Mouse (Mus musculus) left cerebral cortex, postnatal 25 days (tissue): ENCODE measurements at regions not wholly inside any gene's neighbourhood (a gene's known extent, or its start where the extent isn't known, plus 50 kb on each side); places are given as distances from the start of the nearest gene placed in this dataset.
A peak's percentile ranks its signal among the peaks of the same experiment; 100 is the strongest.

Experiments
- DNase-seq, 2 experiments: peaks; one replicate each; pipeline ENCODE4 v3.0.0; 2022; ENCODE audit warnings: low spot score in 2 of 2, mixed read lengths in 1 of 2
- intact Hi-C: fragments of 180-260 bp; cut with DNase I; formaldehyde crosslinking; loops from one replicate; pipeline ENCODE4 v1.15.1; 2025

DNA sequence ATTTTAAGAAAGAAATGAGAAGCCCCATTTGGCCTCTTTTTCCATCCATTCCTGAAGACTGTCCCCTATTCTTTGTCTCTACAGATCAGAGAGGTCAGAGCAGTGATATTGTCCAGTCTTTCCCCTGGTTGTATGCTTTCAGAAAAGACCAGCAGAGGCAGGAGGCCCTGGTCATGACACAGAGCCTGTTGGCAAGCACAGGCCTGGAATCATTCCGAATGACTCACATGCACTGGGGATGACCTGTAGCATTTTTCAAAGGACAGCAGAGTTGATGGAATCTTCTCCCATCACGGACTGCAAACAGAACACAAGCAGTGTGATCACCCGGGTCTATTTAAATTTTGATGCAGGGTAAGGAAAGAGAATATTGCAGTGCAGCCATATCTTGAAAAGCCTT lies 50.2 kb upstream of the Nxt1 start:
- DNase-seq = no peak
- intact Hi-C loops = no loop called here

DNA sequence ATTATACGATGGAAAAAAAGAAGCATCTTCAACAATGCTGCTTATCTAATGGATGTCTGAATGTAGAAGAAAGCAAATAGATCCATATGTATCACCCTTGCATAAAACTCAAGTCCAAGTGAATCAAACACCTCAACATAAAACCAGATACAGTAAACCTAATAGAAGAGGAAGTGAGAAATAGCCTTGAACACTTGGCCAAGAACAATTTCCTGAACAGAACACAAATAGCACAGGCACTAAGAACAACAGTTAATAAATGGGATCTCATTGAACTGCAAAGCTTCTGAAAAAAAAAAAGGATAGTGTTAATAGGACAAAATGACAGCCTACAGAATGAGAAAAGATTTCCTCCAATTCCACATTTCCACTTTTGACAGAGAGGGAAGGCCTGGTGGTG lies 60.5 kb upstream of the Nxt1 start:
- DNase-seq = no peak
- intact Hi-C loops = no loop called here

DNA sequence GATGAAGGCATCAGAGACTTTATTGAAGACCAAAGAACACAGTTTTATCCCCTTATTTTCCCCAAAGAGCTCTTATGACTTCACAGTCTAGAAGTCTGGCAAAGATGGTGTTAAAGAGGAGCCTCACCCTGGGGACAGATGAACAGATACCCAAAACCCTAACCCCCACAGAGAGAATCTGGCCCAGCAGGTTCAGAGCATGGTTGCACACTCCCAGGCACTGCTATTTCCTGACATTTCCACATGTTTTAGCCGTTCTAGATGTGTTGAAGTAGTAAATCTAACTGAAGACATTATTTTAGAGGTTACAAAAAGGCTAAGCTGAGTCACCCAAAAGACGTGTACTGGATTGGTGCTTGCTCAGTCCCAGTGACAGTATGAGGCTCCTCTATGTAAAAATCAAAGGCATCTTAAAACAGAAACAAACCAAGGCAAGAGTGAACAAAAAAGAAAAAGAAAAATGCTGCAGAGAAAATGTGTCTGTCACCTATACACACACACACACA lies 66.9 kb upstream of the Nxt1 start:
- DNase-seq = no peak
- intact Hi-C loops = no loop called here

DNA sequence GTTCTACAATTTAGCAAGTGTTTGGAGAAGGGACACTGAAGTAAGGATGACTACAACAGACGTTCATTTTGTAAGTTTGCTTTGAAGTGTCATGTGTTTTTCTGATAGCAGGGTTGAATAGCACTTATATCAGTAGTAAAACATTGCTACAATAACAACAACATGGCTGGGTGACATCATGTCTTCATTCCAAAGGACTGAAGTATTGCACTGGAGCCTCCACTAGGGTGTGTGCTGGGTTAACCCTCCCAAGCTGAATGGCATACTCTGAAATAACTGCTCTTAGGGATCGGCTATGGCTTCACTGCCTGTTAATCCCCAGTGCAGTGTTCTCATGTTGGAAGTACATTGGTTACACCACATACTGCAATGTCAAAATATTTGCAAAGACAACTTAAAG lies 68.5 kb upstream of the Nxt1 start:
- intact Hi-C loops = no loop called here
- no peak for DNase-seq

DNA sequence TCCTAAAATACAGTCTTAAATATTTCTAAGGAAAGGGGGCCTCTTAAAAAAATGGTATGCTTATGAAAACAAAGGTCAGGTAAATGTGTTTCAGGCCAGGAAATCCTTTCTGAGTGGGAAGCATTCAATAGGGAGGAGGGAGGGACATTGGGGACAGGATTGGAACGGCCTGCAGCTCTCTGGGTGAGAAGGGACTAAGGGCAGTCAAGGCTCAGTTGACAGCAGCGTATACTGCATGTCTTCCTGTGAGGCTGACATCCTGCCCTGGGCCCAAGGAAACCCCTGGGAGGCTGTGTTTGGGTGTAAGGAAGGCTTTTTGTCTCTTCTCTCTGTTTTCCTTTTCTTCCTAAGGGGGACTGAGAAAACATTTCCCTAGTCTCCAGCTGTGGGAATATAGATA lies 69.1 kb upstream of the Nxt1 start:
- intact Hi-C loops = no loop called here

DNA sequence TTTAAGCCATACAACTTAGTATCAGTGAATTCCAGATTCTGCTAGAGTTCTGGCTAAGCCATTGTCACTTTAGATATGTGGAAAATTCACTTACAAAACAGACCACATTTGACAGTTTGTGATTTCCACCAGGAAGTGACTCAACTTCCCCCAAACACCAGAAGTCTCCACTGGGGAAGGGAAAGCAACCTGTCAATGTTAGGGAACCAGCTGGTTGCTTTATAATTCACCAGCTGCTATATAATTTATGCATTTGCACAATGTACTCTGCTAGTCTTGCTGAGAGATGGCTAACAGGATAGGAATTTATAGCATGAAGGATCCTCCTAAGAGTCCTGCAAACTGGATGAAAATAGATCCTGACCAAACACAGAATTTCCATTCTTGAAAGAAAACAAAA lies 72.9 kb upstream of the Nxt1 start:
- intact Hi-C loops = no loop called here

More for the DNA sequence above, 69.1 kb upstream of the Nxt1 start:
- no peak for DNase-seq

DNA sequence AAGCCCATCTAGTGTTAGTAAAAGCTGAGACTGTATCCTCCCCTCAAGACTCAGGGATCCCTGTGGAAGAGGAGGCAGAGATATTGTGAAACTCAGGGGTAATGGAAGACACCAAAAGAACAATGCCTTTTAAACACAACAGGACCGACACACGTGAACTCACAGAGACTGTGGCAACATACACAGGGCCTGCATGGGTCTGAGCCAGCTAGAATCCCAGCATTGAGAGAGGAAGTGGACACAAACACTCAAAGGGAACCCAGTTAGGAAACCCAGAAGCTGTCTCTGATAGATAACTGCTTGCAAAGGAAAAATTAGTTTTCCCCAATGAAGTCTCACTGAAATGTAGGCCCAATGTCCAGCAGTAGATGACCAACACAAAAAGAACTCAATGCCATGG lies 75.4 kb upstream of the Nxt1 start:
- intact Hi-C loops = no loop called here

More for the DNA sequence above, 72.9 kb upstream of the Nxt1 start:
- DNase-seq = peak; percentile 34 to 80

DNA sequence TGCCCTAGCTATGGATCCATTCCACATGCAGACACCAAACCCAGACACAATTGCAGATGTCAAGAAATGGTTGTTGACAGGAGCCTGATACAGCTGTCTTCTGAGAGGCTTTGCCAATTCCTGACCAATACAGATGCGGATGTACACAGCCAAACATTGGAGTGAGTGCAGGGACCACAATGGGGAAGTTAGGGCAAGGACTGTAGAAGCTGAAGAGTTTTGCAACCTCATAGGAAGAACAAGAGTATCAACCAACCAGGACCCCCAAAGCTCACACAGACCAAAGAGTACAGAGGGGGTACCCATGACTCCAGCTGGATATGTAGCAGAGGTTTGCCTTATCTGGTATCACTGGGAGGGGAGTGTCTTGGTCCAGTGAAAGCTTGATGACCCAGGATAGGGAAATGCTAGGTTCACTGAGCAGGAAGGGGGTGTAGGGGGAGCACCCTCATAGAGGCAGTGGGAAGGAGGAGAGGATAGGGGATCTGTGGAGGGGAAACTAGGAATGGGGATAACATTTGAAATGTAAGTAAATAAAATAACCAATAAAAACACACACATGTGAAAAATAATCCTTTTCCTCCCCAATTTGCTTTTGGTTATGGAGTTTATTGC lies 86.6 kb upstream of the Nxt1 start:
- intact Hi-C loops = no loop called here
- no peak for DNase-seq

More for the DNA sequence above, 75.4 kb upstream of the Nxt1 start:
- DNase-seq = no peak

DNA sequence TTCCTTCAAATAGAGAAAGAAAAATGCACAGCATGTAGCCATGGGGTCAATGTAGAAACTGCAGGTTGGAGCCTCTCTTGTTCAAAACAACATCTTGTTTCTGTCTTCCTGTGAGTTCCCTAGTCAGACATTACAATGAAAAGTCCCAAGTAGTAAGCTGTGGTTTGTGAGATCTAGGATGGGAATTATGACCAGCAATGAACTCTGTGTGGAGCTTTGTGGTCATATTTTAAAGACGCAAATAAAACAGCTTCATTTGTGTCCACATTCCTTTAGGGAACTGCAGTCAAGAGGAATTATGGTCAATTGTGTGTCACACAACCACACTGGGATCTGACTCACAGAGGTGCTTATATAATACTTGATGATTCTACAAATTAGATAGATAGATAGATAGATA lies 90.2 kb upstream of the Nxt1 start:
- no peak for DNase-seq
- intact Hi-C loops = loop anchor here (5.0 kb wide), 1 partner anchor 75 kb away; no protein-coding TSS in a partner anchor

DNA sequence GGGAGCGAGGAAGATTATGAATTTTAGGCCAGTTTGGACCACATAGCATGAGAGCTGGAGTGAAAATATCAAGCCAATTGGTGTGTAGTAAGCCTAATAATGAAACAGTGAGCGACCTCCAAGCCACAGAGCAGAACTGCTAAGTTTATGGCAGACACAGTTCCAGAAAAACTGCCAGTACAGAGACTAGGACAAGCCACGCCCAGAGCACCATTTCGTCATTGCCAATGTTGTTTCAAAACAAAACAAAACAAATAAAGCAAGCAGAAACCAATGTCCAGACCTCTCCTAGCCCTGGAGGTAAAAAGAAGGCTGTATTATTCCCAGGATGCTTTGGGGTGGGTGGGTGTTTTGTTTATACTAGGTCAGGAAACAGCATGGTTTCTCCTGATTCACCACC lies 90.7 kb upstream of the Nxt1 start:
- no peak for DNase-seq
- intact Hi-C loops = loop anchor here (5.0 kb wide), 1 partner anchor 76 kb away; no protein-coding TSS in a partner anchor

DNA sequence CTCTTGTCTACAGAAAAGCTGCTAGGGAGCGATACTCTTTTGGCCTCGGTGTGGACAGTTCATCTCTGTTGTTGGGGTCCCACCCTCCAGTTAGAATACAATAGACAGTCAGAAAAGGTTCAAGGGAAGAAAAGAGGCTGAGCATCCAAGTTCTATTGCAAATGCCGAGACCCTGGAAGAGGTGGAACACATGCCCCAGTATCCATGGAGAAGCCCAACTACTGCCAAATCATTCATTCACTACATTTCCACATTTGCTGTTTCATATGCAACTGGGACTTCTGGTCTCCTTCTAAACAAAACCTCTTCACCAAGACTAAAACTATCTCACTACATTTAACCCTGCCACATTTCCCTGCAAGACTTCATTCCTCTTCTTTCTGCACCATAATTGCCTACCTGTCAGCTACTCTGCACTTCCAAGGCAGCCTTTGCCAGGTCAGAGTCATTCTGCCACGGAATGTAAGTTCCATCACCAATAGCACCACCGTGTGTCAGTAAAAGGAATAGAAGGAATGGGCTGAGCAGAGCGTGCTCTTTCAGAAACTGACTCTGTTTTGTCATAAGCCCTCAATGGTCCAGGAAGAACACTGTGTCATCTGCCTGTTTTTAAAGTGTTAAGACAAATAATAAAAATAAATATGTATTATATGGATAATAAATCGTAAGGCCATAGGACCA lies 92.0 kb upstream of the Nxt1 start:
- peak; percentile 50 to 58 for DNase-seq
- intact Hi-C loops = loop anchor here (5.0 kb wide), 1 partner anchor 77 kb away; no protein-coding TSS in a partner anchor

DNA sequence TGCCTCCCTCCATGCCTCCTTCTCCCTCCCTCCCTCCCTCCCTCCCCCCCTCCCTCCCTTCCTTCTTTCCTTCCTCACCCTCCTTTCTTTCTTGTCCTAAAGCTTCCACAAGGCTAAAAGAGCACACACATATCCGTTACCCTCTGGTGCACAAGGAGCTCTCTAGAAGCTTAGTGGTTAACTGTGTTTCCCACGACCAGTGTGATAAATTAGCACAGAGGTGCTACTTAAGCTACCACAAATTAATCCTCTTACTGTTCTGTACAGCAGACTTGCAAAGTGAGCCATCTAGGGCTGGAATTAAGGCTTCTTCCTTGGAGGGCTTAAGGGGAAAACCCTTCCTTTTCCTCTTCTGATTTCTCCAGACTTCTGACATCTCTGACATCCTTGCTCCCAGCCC lies 92.8 kb upstream of the Nxt1 start:
- DNase-seq = no peak
- intact Hi-C loops = no loop called here

DNA sequence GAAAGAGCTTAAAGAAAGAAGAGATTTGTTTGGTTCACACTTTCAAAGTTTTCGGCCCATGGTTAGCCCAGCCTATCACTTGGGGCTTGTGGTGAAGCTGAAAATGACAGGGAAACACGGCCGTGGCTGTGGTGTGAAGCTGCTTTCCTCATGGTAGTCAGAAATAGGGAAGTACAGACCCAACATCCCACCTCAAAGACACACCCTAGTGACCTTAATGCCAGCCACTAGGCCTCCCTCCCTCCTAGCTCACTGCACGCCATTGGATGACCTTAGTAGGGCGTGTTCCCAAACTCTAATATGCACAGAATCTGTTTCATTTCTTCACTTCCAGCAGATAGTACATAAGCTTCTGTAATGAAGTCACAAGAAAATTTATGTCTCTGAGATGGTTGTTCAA lies 93.4 kb upstream of the Nxt1 start:
- intact Hi-C loops = no loop called here
- DNase-seq = no peak

DNA sequence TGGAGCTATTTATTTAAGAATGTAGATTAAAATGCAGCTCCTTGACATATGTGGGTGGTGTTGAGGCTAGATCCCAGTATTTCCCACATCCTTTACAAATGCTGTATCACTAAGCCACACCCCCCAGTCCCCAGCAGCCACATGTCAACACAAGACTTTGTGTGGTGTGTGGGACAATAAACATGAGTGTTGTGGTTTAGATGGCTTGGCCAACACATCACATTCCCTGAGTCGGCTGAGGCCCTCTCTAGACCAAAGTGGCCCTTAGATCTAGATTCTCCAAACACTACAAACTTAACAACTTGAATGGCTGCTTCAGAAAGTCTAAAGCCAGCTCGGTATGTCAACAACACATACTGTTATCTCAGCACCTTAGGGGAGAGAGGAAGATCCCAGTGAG lies 94.2 kb upstream of the Nxt1 start:
- DNase-seq = no peak
- intact Hi-C loops = no loop called here

DNA sequence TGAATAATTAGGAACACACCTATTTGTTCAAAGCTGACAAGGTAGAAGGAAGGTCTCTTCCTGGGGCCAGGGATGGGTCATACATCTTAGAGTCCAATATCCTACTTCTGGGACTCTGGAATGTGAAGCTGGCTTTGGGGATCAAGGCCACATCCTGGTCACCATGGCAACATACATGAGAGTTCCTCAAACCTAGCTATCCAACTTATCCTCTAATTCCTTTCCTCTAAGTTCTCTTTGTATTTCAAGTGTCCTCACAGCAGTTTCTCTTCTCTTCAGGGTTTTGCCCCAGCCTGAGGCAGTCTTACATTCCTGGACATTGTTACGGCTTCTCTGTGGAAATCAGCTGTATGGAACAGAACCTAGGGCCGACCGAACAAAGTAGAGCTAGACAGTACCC lies 97.0 kb upstream of the Nxt1 start:
- intact Hi-C loops = no loop called here
- no peak for DNase-seq

DNA sequence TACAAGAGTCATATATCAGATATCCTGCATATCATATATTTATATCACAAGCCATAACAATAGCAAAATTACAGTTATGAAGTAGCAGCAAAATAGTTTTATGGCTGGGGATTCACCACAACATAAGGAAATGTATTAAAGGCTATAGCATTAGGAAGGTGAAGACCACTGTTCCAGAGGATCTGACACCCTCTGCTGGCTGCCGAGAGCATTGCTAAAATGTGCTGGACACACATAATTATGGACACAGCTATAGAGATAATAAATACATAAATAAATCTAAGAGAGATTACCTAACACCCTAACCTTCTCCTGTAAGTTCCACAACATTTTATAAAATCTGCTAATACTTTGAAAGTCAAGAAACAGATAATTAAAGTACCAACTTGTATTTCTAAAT lies 100.2 kb upstream of the Nxt1 start:
- DNase-seq = peak; percentile 40 to 61
- intact Hi-C loops = loop anchor here (2.0 to 5.0 kb wide), 2 partner anchors 165 to 449 kb away; partner anchors contain the start of gene Thbd

DNA sequence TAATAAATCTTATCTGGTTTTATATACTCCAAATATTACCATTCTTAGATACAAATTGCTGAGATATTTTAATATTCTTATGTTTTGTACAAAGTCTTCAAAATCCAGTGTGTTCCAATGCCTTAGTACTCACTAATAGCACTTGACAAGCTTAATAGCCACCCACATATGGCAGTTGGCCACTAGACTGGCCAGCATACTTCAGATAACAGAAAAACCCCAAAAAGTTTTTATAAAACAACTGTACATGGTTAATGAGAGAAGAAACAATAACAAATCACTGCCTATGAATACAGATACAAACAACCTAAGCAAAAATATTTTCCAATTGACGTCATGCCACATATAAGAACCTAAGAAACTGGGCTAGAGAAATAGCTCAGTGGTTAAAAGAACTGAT lies 100.8 kb upstream of the Nxt1 start:
- intact Hi-C loops = loop anchor here (2.0 to 5.0 kb wide), 2 partner anchors 164 to 449 kb away; partner anchors contain the start of gene Thbd
- DNase-seq = no peak

DNA sequence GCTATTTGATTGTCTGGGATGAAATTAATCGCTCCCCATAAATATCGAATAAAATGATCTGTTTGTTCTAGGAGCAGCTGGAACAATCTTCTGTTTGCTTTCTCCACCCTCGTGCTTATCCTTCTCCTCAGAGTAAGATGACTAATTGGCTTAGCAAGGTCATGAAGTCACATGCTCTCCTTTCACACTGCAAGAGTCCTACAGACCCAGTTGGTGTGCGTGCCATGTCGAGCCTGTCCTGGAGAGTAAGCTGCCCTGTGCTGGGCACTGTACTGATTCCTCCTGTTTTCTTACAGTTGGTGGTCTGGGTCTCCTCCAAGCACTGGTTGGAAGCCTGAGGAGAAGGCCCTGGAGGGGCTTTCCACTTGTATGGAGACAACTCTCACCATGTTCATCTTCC lies 101.4 kb upstream of the Nxt1 start:
- DNase-seq = no peak
- intact Hi-C loops = loop anchor here (5.0 kb wide), 1 partner anchor 164 kb away; the partner anchor contains the start of gene Thbd

DNA sequence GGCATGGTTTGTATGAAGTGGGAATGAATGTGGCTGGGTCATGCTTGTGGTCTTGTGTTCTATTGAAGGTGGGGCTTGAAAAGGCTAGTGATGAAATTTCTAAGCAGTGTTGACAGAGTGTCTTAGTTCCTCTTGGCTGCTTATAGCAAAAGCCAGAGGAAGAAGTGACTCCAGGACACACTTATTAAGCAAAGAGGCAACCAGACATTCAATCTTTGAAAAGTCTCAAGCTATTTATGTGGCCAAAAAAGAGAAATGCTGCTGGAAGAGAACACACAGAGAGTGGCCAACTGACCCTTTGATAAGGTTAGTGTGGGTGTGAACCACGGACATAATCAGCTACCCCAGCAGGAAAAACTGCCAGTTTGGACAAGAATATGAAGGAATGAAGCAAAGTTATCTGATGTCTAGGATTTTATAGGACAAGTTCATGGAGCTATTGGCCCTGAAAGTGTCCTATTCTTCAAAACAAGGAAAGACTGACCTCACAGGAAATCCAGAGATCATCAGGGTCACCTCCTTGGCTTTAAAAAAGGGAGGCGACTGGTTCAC lies 104.4 kb upstream of the Nxt1 start:
- intact Hi-C loops = no loop called here

DNA sequence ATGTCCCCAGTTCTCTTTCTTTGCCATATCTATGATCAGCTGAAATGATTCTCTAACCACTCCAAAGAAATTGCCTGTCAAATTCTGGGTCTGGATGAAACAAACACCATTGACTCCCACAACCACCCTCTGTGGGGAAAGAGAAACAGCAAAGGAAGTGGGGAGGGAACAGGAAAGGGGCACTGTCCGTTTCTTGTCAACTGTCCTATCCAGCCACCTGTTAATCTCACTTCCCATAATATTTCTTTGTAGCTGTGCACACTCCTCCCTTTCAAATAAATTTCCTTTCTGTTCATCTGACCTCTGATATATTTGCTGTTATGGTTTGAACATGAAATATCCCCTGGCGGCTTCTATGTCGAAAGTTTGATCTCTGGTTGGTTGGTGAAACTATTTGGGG lies 109.0 kb upstream of the Nxt1 start:
- DNase-seq = no peak
- intact Hi-C loops = no loop called here

More for the DNA sequence above, 104.4 kb upstream of the Nxt1 start:
- DNase-seq = no peak

DNA sequence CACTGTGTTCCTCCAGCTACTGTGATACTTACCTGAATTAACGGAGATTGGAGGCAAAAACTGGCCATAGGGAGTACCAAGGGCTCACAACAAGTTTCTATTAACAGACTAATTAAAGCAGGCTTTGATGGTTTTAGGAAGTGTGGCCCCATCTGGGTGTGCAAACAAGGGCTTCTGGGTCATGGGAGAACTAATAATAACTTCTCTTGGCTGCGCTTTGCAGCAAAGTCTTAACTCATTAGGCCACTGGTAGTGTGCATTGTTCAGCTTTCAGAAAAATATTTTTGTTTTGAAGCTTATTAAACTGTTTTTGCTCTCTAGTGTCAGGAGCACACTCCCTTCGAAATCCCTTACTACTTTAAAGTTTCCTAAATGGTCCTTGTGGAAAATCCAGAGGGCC lies 110.4 kb upstream of the Nxt1 start:
- intact Hi-C loops = no loop called here

More for the DNA sequence above, 110.4 kb upstream of the Nxt1 start:
- no peak for DNase-seq
